Comparison of ENCODE assay signal across 13 mouse cellular contexts in genomic region chr4:89273585-89273984, GRCm38 (mm10). TPM values are rescaled to one million over a fixed set of nuclear protein-coding genes. Genes with fewer than 3 reads are reported as not detected.
DNase-seq lines count a peak whose midpoint lies in the region; ATAC-seq and TF ChIP-seq lines count a peak whose summit lies in the region.
"Had no signal": no experiment of that assay in that cellular context is flagged by ENCODE, and none has a peak within 500 bp of the region (broad histone marks: within the 10 kb centered on the region; RNA-seq: fewer than 3 reads in every experiment).

No protein-coding gene starts in this region.

- H3K36me3 ChIP-seq in intestine, embryonic 15.5 days = no peaks in the 10 kb centered on the region
- no peaks in the 10 kb centered on the region for H3K36me3 ChIP-seq in intestine, postnatal 0 days (ENCODE audit: control insufficient read depth, insufficient read depth)
- H3K36me3 ChIP-seq in ES-Bruce4 (ENCODE audit: control insufficient read depth, insufficient read depth, low read length, poor library complexity, severe bottlenecking) = no peaks in the 10 kb centered on the region
- H3K36me3 ChIP-seq: neural tube, embryonic 13.5 days had no signal

- TF ChIP-seq EP300 in ES-Bruce4 (IDR thresholded peaks at IDR 0.05; ENCODE audit: insufficient read depth, low read depth, low read length) = no peak

- no peaks in the 10 kb centered on the region for H3K9me3 ChIP-seq in intestine, embryonic 15.5 days
- H3K9me3 ChIP-seq in intestine, postnatal 0 days (ENCODE audit: control insufficient read depth) = no peaks in the 10 kb centered on the region
- no peaks in the 10 kb centered on the region for H3K9me3 ChIP-seq in ES-Bruce4 (replicated peaks; ENCODE audit: control insufficient read depth, insufficient read depth, low read length, poor library complexity, severe bottlenecking)
- H3K9me3 ChIP-seq: neural tube, embryonic 13.5 days had no signal

- DNase-seq in ZHBTc4 (ENCODE audit: low read depth, low spot score) = peak; percentile 21
- DNase-seq in left cerebral cortex, postnatal 25 days (ENCODE audit: low spot score in 2 of 2) = no peak
- DNase-seq in urinary bladder, postnatal 25 days (ENCODE audit: low spot score) = no peak
- DNase-seq: cerebellum, adult 9-10 months; heart, postnatal 4 days; kidney, postnatal 14 days; right cerebral cortex, adult 18-20 months had no signal

- H3K27ac ChIP-seq in intestine, embryonic 15.5 days = no peak overlapping the region
- H3K27ac ChIP-seq in intestine, postnatal 0 days (ENCODE audit: low read depth, low read length) = no peak overlapping the region
- no peak overlapping the region for H3K27ac ChIP-seq in ES-Bruce4 (ENCODE audit: insufficient read depth, low read length)
- H3K27ac ChIP-seq: liver, embryonic 14.5 days; neural tube, embryonic 13.5 days had no signal

- no peak overlapping the region for H3K9ac ChIP-seq in intestine, embryonic 15.5 days
- no peak overlapping the region for H3K9ac ChIP-seq in intestine, postnatal 0 days (ENCODE audit: low read depth, low read length)
- no peak overlapping the region for H3K9ac ChIP-seq in ES-Bruce4 (ENCODE audit: low read depth, poor library complexity, severe bottlenecking)
- H3K9ac ChIP-seq: liver, embryonic 14.5 days; neural tube, embryonic 13.5 days had no signal

- no peaks in the 10 kb centered on the region for H3K4me1 ChIP-seq in intestine, embryonic 15.5 days (replicated peaks)
- no peaks in the 10 kb centered on the region for H3K4me1 ChIP-seq in intestine, postnatal 0 days (replicated peaks; ENCODE audit: control insufficient read depth, insufficient read depth, low read length)
- H3K4me1 ChIP-seq in ES-Bruce4 (ENCODE audit: control insufficient read depth, insufficient read depth, low read length) = no peaks in the 10 kb centered on the region
- H3K4me1 ChIP-seq: neural tube, embryonic 13.5 days had no signal

- peak; percentile 32; the same call in 1 of the 2 replicates for ATAC-seq in intestine, embryonic 15.5 days
- no peak for ATAC-seq in intestine, postnatal 0 days
- ATAC-seq in megakaryocyte progenitor cell, adult 5-6 weeks (replicated peaks; ENCODE audit: poor library complexity) = peak; percentile 6; the same call in 1 of the 2 replicates

- intact Hi-C loops in left cerebral cortex, postnatal 25 days (cut with DNase I) = no loop called here

- no peak for TF ChIP-seq POLR2A in ES-Bruce4 (IDR thresholded peaks at IDR 0.05; ENCODE audit: insufficient read depth, low read length)

- no peak for TF ChIP-seq CTCF in intestine, postnatal 0 days (IDR thresholded peaks at IDR 0.05; ENCODE audit: low read depth)
- TF ChIP-seq CTCF in ES-Bruce4 (IDR thresholded peaks at IDR 0.05; ENCODE audit: low read depth, low read length) = no peak

- peaks cover 74% of the 10 kb centered on the region for H3K27me3 ChIP-seq in intestine, embryonic 15.5 days (replicated peaks)
- H3K27me3 ChIP-seq in intestine, postnatal 0 days (replicated peaks; ENCODE audit: control insufficient read depth, insufficient read depth, low read length) = peaks cover 85% of the 10 kb centered on the region
- peaks cover 19% of the 10 kb centered on the region for H3K27me3 ChIP-seq in ES-Bruce4 (ENCODE audit: control insufficient read depth, insufficient read depth, low read length, poor library complexity, severe bottlenecking)

- H3K4me3 ChIP-seq in intestine, embryonic 15.5 days (replicated peaks) = no peak overlapping the region
- no peak overlapping the region; the same call in 1 of the 2 replicates for H3K4me3 ChIP-seq in intestine, postnatal 0 days (ENCODE audit: low read depth, low read length)
- H3K4me3 ChIP-seq in ES-Bruce4 (ENCODE audit: low read depth, low read length) = peak overlapping the region; percentile 53
- H3K4me3 ChIP-seq: neural tube, embryonic 13.5 days had no signal

- H3K4me2 ChIP-seq in intestine, embryonic 15.5 days (replicated peaks) = no peak overlapping the region
- no peak overlapping the region for H3K4me2 ChIP-seq in intestine, postnatal 0 days (replicated peaks; ENCODE audit: low read depth)
- H3K4me2 ChIP-seq: neural tube, embryonic 13.5 days had no signal

- whole genome bisulfite sequencing in intestine, embryonic 15.5 days = 0% methylated on average over 9 of the region's 9 CpGs
- under 1% methylated on average over 9 of the region's 9 CpGs for WGBS in intestine, postnatal 0 days

RNA-seq across cellular contexts. Expression of gene Cdkn2a, which starts 20.9 kb away (rescaled TPM):
- polyA plus RNA-seq in intestine, embryonic 15.5 days (2015; fragmentation: Nextera tagmentation; extraction: Ambion mirVana) = not detected in 2 replicates
- polyA plus RNA-seq in intestine, postnatal 0 days (2015; fragmentation: Nextera tagmentation; extraction: Ambion mirVana) = not detected in 2 replicates
- 15.1 and 16.0 TPM in 2 replicates for polyA plus RNA-seq in ES-Bruce4 (2011; ENCODE audit: insufficient read depth, insufficient read length, low read depth, missing spikeins)
- not detected in 2 replicates for total RNA-seq in megakaryocyte progenitor cell, adult 5-6 weeks (2015)
- 0.78 TPM in 1 of 2 replicates, not detected in the other for total RNA-seq in megakaryocyte progenitor cell, adult 5-6 weeks (2017)
- not detected for total RNA-seq in left cerebral cortex, postnatal 25 days (2021)
- polyA plus RNA-seq: liver, embryonic 14.5 days; neural tube, embryonic 13.5 days had no signal

RNA-seq across cellular contexts. Expression of gene Cdkn2b, which starts 37.3 kb away (rescaled TPM):
- 18.6 and 23.1 TPM in 2 replicates for polyA plus RNA-seq in intestine, embryonic 15.5 days (2015; fragmentation: Nextera tagmentation; extraction: Ambion mirVana)
- polyA plus RNA-seq in intestine, postnatal 0 days (2015; fragmentation: Nextera tagmentation; extraction: Ambion mirVana) = 65.6 and 67.2 TPM in 2 replicates
- 8.3 and 12.0 TPM in 2 replicates for polyA plus RNA-seq in ES-Bruce4 (2011; ENCODE audit: insufficient read depth, insufficient read length, low read depth, missing spikeins)
- not detected in 2 replicates for total RNA-seq in megakaryocyte progenitor cell, adult 5-6 weeks (2015)
- total RNA-seq in megakaryocyte progenitor cell, adult 5-6 weeks (2017) = not detected in 2 replicates
- total RNA-seq in left cerebral cortex, postnatal 25 days (2021) = 1 to 10 TPM; 1.4 to 1.5 TPM

Comparison
In these comparisons a context has a peak if more than half of its experiments do, and no peak if none do; other contexts are left out.
1. RNA of gene Cdkn2a, which starts 20.9 kb away (polyA plus RNA-seq): 15.1 to 16.0 TPM in ES-Bruce4; not detected in intestine, embryonic 15.5 days and not detected in intestine, postnatal 0 days; every median in the first group is over 10 times any median in the second.